Mouse (Mus musculus): Measurements from ENCODE around the gene Olfr641.

- TF ChIP-seq POLR2A (IDR thresholded peaks at IDR 0.05; ENCODE audit: insufficient read depth, low read length): no peak
- TF ChIP-seq CTCF (IDR thresholded peaks at IDR 0.05; ENCODE audit: low read depth, low read length): no peak
Measured at GRCm38 (mm10) chr7:103999124-103999523, 36.1 kb upstream of the Olfr641 start.

All from ES-Bruce4 (cell line).